Mouse (Mus musculus) kidney, adult 2 months (tissue): Measurements from ENCODE around the gene Crygn. TPM values are rescaled to one million over a fixed set of nuclear protein-coding genes. Genes with fewer than 3 reads are reported as not detected.

ENCODE experiments used
- DNase-seq: peaks from one replicate; pipeline ENCODE4 v3.0.0; 2021
- H3K27ac ChIP-seq: fragments of 200-500 bp; 2 replicates; pipeline ENCODE4 v1.5.1; 2012; ENCODE audit warnings: low read depth, low read length, control low read depth, inconsistent platforms; ENCODE audit not compliant: insufficient read depth
- H3K27me3 ChIP-seq: fragments of 200-500 bp; replicated peaks from 2 replicates; pipeline ENCODE4 v1.6.1; 2012; ENCODE audit warnings: mild to moderate bottlenecking, moderate library complexity, low read length, inconsistent platforms; ENCODE audit not compliant: control insufficient read depth, insufficient read depth
- H3K36me3 ChIP-seq: fragments of 200-500 bp; 2 replicates; pipeline ENCODE4 v1.6.1; 2012; ENCODE audit warnings: mild to moderate bottlenecking, moderate library complexity, low read length, inconsistent platforms; ENCODE audit not compliant: control insufficient read depth, insufficient read depth
- H3K4me1 ChIP-seq: fragments of 200-500 bp; 2 replicates; pipeline ENCODE4 v1.6.1; 2011; ENCODE audit warnings: low read length; ENCODE audit not compliant: control insufficient read depth, insufficient read depth
- H3K4me3 ChIP-seq: fragments of 200-500 bp; 2 replicates; pipeline ENCODE4 v1.5.1; 2011; ENCODE audit warnings: mild to moderate bottlenecking, low read depth, low read length, control low read depth; ENCODE audit not compliant: insufficient read depth
- CTCF ChIP-seq: fragments of 200-500 bp; conservative IDR thresholded peaks from 2 replicates; pipeline ENCODE4 v1.5.1; 2011; ENCODE audit warnings: low read depth, mild to moderate bottlenecking, control low read depth, low read length, moderate library complexity, mixed read lengths; ENCODE audit not compliant: insufficient read depth, insufficient read length
- POLR2A ChIP-seq: fragments of 200-500 bp; IDR thresholded peaks from one replicate; pipeline ENCODE4 v1.6.1; 2011; ENCODE audit warnings: low read depth, low read length, control low read depth
- WGBS: fragments of 180-500 bp; shearing (Covaris S2); methylation state at CpG from one replicate; pipeline ENCODE4 v1.1.7; 2018; 5-methylcytosine and 5-hydroxymethylcytosine counted together
- polyA plus RNA-seq: library from polyadenylated mRNA; depleted of rRNA; stranded (reverse); fragments of >200 nt; gene quantifications from 2 replicates; pipeline ENCODE4 v1.2.3, GENCODE M21; 2012

Gene Crygn
- polyA plus RNA-seq, 1 experiment = 0.14 TPM

DNA sequence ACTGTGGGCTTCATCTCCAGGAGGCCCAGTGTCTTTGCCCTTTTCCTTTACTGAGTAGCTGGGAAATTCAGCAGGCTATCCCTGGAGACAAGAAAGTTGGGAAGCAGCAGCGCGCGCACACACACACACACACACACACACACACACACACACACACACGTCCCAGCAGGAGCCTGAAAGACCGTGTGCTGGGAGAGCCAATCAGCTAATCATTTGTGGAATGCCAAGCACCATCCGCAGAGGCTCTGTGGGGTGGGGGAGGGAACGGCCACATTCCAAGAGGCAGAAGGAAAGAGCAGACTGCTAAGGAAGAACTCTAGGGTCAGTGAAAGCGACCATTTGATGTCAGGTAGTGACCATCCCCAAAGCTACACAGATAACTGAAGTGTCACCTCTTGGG is 24.7 kb downstream of the Crygn start:
- TF ChIP-seq POLR2A (no peak), CTCF (no peak)
- 10% methylated on average over 8 of the region's 8 CpGs for WGBS
- DNase-seq = peak; percentile 66

DNA sequence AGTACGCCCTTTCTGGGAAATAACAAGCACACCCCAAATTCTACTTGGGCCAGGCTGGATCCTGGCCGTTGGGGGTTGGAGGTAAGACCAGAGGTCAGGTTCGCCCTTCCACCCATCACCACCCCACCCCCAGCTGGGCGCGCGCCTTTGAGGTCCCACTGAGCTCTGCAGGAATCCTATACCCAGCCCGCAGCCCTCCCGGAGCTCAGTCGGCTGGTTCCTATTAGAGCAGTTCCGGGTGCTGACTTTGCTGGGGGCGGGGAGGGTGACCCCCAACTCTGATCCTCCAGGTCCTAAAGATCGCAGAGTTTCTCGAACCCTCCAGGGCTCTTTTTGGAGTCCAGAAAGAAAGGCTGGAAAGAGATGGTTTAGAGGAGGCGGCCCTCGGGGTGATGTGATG is 26.8 kb downstream of the Crygn start:
- Histone ChIP-seq H3K4me1 (no peaks in the 10 kb centered on the region; the same call in 1 of the 2 replicates), H3K27ac (peak overlapping the region; percentile 56; the same call in 1 of the 2 replicates), H3K36me3 (no peaks in the 10 kb centered on the region), H3K4me3 (peak overlapping the region; percentile 49), H3K27me3 (peaks cover 6% of the 10 kb centered on the region; the same call in 1 of the 2 replicates)
- 13% methylated on average over 15 of the region's 15 CpGs for WGBS
- TF ChIP-seq CTCF (no peak), POLR2A (no peak)
- peak; percentile 27 for DNase-seq

More for the DNA sequence above, 24.7 kb downstream of the Crygn start:
- Histone ChIP-seq H3K4me1 (no peaks in the 10 kb centered on the region; the same call in 1 of the 2 replicates), H3K27ac (0 out of 2 replicates have a peak overlapping the region, but pooled peaks have one; percentile 26), H3K27me3 (peaks cover 6% of the 10 kb centered on the region; the same call in 1 of the 2 replicates), H3K36me3 (no peaks in the 10 kb centered on the region), H3K4me3 (no peak overlapping the region)

DNA sequence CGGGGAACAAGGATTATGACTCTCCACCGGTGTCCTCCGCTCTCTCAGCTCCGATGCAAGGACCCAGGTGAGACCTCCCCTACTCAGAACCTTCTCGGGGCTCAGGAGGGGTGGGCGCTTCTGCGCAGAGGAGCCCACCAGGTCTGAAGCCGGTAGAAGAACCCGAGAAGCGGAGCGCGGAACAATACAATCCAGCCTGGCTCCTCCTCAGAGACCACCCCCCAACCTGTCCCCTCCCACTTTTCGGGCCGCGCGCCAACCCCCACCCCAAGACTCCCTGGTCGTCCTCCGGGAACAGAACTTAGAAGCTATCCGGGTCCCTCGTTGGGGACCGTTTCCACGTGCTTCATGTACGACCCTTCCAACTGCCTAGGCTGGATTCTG is 27.3 kb downstream of the Crygn start, which contains the start of gene Wdr86:
Gene Wdr86 (minus strand): TSS at position 240 of the 384 bp plus-strand sequence.
- peaks cover 6% of the 10 kb centered on the region; the same call in 1 of the 2 replicates for H3K27me3 ChIP-seq
- peak within 1 kb of the TSS; percentile 56; the same call in 1 of the 2 replicates for H3K27ac ChIP-seq
- DNase-seq = no peak
- peak within 1 kb of the TSS; percentile 49 for H3K4me3 ChIP-seq
- no peaks in the 10 kb centered on the region for H3K36me3 ChIP-seq
- TF ChIP-seq POLR2A = no peak
- no peak for TF ChIP-seq CTCF
- no peaks in the 10 kb centered on the region; the same call in none of the 2 replicates for H3K4me1 ChIP-seq
- WGBS = 4% methylated on average over 23 of the region's 23 CpGs

DNA sequence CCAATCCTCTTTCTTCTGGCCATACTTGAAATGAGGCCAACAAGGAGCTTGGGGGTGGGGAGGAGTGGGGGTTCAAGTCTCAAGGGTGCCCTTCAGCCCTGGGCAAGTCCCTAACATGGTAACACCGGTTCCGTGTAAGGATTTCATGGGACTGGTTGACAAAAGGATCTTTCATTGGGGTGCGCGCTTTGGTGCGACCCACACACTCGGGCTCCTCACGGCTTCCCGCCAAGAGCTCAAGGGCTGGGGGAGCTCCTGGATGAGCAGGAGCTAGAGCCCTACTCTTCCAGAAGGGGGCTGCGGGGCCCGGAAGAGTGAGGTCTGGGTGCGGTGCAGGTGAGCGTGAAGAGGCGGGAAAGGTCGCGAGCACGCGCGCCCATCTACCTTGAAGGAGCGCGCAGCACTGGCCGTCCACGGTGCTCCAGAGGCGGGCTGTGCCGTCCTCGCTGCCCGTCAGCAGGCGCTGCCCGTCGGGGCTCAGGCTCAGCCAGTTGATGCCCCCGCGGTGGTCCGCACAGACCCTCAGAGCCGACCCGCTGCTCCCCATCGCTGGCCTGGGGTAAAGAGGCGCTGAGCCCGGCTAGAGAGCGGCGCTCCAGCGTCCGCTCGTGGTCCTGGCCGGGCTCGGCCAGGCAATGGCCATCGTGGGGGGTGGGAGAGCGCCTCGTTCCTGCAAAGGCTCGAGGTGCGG is 27.9 kb downstream of the Crygn start:
- Histone ChIP-seq H3K4me1 (no peaks in the 10 kb centered on the region; the same call in none of the 2 replicates), H3K4me3 (peak overlapping the region; percentile 49), H3K27ac (no peak overlapping the region), H3K27me3 (peaks cover 6% of the 10 kb centered on the region; the same call in 1 of the 2 replicates), H3K36me3 (no peaks in the 10 kb centered on the region)
- DNase-seq = no peak
- 4% methylated on average over 49 of the region's 49 CpGs for WGBS
- no peak for TF ChIP-seq CTCF
- TF ChIP-seq POLR2A = no peak

DNA sequence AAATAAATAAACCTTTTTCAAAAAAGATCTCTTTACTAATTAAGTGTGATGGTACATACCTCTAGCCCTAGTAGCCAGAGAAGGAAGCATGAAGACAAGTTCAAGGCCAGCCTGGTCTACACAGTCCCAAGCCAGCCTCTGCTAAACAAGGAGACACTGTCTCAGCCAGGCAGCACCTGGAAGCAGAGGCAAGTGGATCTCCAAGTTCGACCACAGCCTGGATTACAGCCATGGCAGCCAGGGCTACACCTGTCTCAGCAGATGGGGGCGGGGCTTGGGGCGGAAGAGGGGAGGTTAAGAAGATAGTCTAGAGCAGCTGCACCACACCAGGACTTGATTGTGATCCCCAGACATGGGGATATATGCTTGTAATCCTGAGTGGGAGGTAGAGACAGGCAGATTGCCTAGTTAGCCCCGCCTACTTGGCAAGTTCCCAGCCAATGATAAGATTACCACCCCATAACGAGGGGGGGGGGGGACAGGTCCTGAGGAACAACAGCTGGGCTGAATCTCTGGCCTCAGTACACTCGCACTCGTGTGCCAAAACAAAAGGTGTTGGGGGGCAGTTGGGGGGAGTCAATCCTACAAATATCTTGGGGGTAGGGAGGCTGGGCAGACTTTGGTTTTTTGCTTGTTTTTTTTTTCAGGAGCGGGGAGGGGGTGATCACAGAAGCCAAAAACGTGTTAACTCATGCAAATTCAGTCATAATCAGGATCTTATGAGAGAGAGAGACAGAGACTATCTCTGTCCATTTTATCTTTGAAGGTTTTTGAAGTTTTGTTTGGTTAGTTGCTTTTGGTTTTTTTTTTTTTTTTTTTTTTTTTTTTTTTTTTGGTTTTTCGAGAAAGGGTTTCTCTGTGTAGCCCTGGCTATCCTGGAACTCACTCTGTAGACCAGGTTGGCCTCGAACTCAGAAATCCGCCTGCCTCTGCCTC is 30.6 kb downstream of the Crygn start:
- 66% methylated on average over 12 of the region's 12 CpGs for WGBS

DNA sequence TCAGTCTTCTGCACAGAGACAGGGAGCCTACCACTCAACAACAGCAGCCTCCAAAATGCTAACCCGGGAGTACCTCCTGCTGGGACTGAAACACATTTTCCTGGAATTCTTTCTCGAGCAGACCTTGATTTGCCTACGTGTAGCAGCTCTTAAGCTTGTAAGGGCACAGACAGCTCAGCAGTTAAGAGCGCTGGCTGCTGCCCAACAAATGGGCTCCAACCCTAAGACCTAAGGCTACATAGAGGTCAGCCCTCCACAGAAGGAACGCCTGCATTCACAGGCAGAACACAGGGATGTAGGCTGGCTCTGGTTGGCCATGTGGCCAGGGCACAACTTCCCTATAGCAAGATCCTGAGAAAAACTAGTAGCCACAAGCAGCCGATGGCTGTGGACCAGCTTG is 31.9 kb downstream of the Crygn start:
- Histone ChIP-seq H3K27ac (no peak overlapping the region), H3K4me3 (no peak overlapping the region)
- no peak for TF ChIP-seq CTCF

More for the DNA sequence above, 30.6 kb downstream of the Crygn start:
- Histone ChIP-seq H3K4me1 (no peaks in the 10 kb centered on the region; the same call in 1 of the 2 replicates), H3K27ac (no peak overlapping the region), H3K36me3 (no peaks in the 10 kb centered on the region), H3K4me3 (no peak overlapping the region), H3K27me3 (peaks cover 6% of the 10 kb centered on the region; the same call in 1 of the 2 replicates)
- peak; percentile 49 for DNase-seq
- TF ChIP-seq POLR2A (no peak), CTCF (no peak)

DNA sequence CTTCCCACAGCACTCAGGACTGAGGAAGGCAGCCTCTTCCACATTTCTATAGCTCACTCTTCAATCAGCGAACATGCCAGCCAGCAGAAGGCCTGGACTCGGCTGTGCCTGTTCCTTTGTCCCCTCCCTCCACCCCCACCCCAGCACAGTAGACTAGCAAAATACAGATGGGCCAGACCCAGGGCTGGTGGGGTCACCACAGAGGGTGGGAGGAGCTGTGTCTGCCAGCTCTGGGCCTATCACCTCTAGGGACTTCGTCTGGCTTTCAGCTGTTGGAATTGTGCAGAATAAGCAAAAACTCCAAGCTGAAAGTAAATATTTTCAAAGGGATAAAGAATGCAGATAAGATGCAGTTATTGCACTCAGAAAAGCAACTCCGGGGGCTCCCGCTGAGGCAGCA is 33.0 kb downstream of the Crygn start:
- TF ChIP-seq CTCF = no peak
- no peak for TF ChIP-seq POLR2A
- no peak for DNase-seq
- 60% methylated on average over 5 of the region's 5 CpGs for WGBS
- H3K36me3 ChIP-seq = no peaks in the 10 kb centered on the region
- H3K4me3 ChIP-seq = no peak overlapping the region
- H3K4me1 ChIP-seq = no peaks in the 10 kb centered on the region; the same call in 1 of the 2 replicates
- peak overlapping the region; percentile 24; the same call in 1 of the 2 replicates for H3K27ac ChIP-seq
- H3K27me3 ChIP-seq = no peaks in the 10 kb centered on the region

More for the DNA sequence above, 31.9 kb downstream of the Crygn start:
- peak; percentile 47 for DNase-seq
- WGBS = 38% methylated on average over 6 of the region's 6 CpGs
- Histone ChIP-seq H3K27me3 (peaks cover 6% of the 10 kb centered on the region; the same call in 1 of the 2 replicates), H3K36me3 (no peaks in the 10 kb centered on the region), H3K4me1 (no peaks in the 10 kb centered on the region; the same call in 1 of the 2 replicates)
